ENCODE assay signal across 20 mouse cellular contexts in genomic region chr16:23900061-23900460, GRCm38 (mm10). TPM values are rescaled to one million over a fixed set of nuclear protein-coding genes. Genes with fewer than 3 reads are reported as not detected.
DNase-seq lines count a peak whose midpoint lies in the region; ATAC-seq lines count a peak whose summit lies in the region.
"Had no signal": no experiment of that assay in that cellular context is flagged by ENCODE, and none has a peak within 500 bp of the region (broad histone marks: within the 10 kb centered on the region; RNA-seq: fewer than 3 reads in every experiment).

No protein-coding gene starts in this region.

- peak; percentile 25; the same call in 1 of the 2 replicates for ATAC-seq in frontal cortex, adult (ENCODE audit: low TSS enrichment)
- ATAC-seq: CD4-positive, CD25-positive, alpha-beta regulatory T cell, adult 4 months had no signal

- DNase-seq in frontal cortex, postnatal 25 days (ENCODE audit: low spot score in 2 of 2): no peak
- DNase-seq in right cerebral cortex, postnatal 25 days: peak; percentile 8
- no peak for DNase-seq in right cerebral cortex, postnatal 4 days
- DNase-seq in layer of hippocampus, postnatal 10 days (ENCODE audit: low spot score in 2 of 2): peak; percentile 12 to 20
- DNase-seq in embryo, embryonic 10 days (ENCODE audit: low spot score): no peak
- no peak for DNase-seq in heart, postnatal 4 days
- DNase-seq: adrenal gland, postnatal 14 days; cerebellum, adult 9-10 months; gastrocnemius, postnatal 14 days; heart, postnatal 10 days; kidney, adult 18-20 months; kidney, postnatal 4 days; lung, postnatal 36 days; midbrain, embryonic 14.5 days; retina, postnatal 1 day; spleen, adult 18-20 months; thymus, postnatal 14 days had no signal

RNA-seq across cellular contexts. Expression of gene Sst, which starts 9.3 kb away (rescaled TPM):
- total RNA-seq in layer of hippocampus, postnatal 10 days (2021): 100 to 1,000 TPM; 463 to 487 TPM
- total RNA-seq in heart, postnatal 4 days (2021): not detected
- total RNA-seq: adrenal gland, postnatal 14 days; gastrocnemius, postnatal 14 days; heart, postnatal 10 days had no signal

RNA-seq across cellular contexts. Expression of gene Rtp2, which starts 32.1 kb away (rescaled TPM):
- total RNA-seq in layer of hippocampus, postnatal 10 days (2021): 1 to 10 TPM in 1 of 2 experiments, under 1 TPM in 1; 0.82 to 1.1 TPM
- not detected for total RNA-seq in heart, postnatal 4 days (2021)
- total RNA-seq: adrenal gland, postnatal 14 days; gastrocnemius, postnatal 14 days; heart, postnatal 10 days; left cerebral cortex, postnatal 25 days had no signal

Comparison
In these comparisons a context has a peak if more than half of its experiments do, and no peak if none do; other contexts are left out.
1. DNase-seq: peak in right cerebral cortex, postnatal 25 days (single experiment) and layer of hippocampus, postnatal 10 days (2 of 2); none in frontal cortex, postnatal 25 days (0 of 2), right cerebral cortex, postnatal 4 days (single experiment), embryo, embryonic 10 days (single experiment) and heart, postnatal 4 days (single experiment).
2. RNA of gene Sst, which starts 9.3 kb away (total RNA-seq): 463 to 487 TPM in layer of hippocampus, postnatal 10 days; not detected in heart, postnatal 4 days; every median in the first group is over 100 times any median in the second.